Mouse (Mus musculus) heart, embryonic 12.5 days (tissue): ENCODE measurements around the gene Gpt2. TPM values are rescaled to one million over a fixed set of nuclear protein-coding genes. Genes with fewer than 3 reads are reported as not detected.

Experiments used
- ATAC-seq: fragments of 200-750 bp; cut with Nextera tagmentation; 2 replicates; pipeline ENCODE4 v1.8.0; 2017; ENCODE audit warnings: moderate TSS enrichment, moderate library complexity; ENCODE audit not compliant: insufficient number of reproducible peaks, low FRiP score
- H3K27ac ChIP-seq: fragments of 300-500 bp; sonication (generic); 2 replicates; pipeline ENCODE4 v1.5.1; 2016; ENCODE audit warnings: mild to moderate bottlenecking, moderate library complexity; ENCODE audit not compliant: poor library complexity, severe bottlenecking
- H3K27me3 ChIP-seq: fragments of 300-500 bp; sonication (generic); replicated peaks from 2 replicates; pipeline ENCODE4 v1.6.1; 2016; ENCODE audit warnings: mild to moderate bottlenecking, moderate library complexity
- H3K36me3 ChIP-seq: fragments of 300-500 bp; sonication (generic); 2 replicates; pipeline ENCODE4 v1.6.1; 2016; ENCODE audit warnings: mild to moderate bottlenecking, moderate library complexity
- H3K4me1 ChIP-seq: fragments of 300-500 bp; sonication (generic); replicated peaks from 2 replicates; pipeline ENCODE4 v1.6.1; 2016; ENCODE audit warnings: mild to moderate bottlenecking
- H3K4me2 ChIP-seq: fragments of 300-500 bp; sonication (generic); 2 replicates; pipeline ENCODE4 v1.6.1; 2016; ENCODE audit warnings: mild to moderate bottlenecking, moderate library complexity
- H3K4me3 ChIP-seq: fragments of 300-500 bp; sonication (generic); 2 replicates; pipeline ENCODE4 v1.5.1; 2016; ENCODE audit warnings: mild to moderate bottlenecking
- H3K9ac ChIP-seq: fragments of 300-500 bp; sonication (generic); 2 replicates; pipeline ENCODE4 v1.6.1; 2016; ENCODE audit warnings: mild to moderate bottlenecking, moderate library complexity
- H3K9me3 ChIP-seq: fragments of 300-500 bp; sonication (generic); replicated peaks from 2 replicates; pipeline ENCODE4 v1.6.1; 2016; ENCODE audit warnings: mild to moderate bottlenecking, moderate library complexity
- WGBS: fragments of 180-500 bp; shearing (Covaris S2); methylation state at CpG from one replicate; pipeline ENCODE4 v1.1.7; 2016; 5-methylcytosine and 5-hydroxymethylcytosine counted together
- polyA plus RNA-seq: library from polyadenylated mRNA; unstranded; fragments of >200 nt; fragmentation: Nextera tagmentation; extraction: Ambion mirVana; gene quantifications from 2 replicates; pipeline ENCODE4 v1.2.1, GENCODE M21; 2016

Gene Gpt2
- polyA plus RNA-seq, 1 experiment from 2014 or later = 10.3 TPM

- Histone ChIP-seq H3K4me3 (no peak overlapping the region), H3K27me3 (no peaks in the 10 kb centered on the region), H3K9ac (no peak overlapping the region), H3K4me2 (no peak overlapping the region), H3K36me3 (no peaks in the 10 kb centered on the region), H3K9me3 (no peaks in the 10 kb centered on the region), H3K4me1 (no peaks in the 10 kb centered on the region), H3K27ac (no peak overlapping the region)
- WGBS = 82% methylated on average over 1 of the region's 1 CpGs
- no peak for ATAC-seq
These were observed 29.9 kb upstream of the Gpt2 start for GRCm38 (mm10) chr8:85462441-85462840.

GRCm38 (mm10) chr8:85464316-85464715, 28.1 kb upstream of the Gpt2 start:
- Histone ChIP-seq H3K9me3 (no peaks in the 10 kb centered on the region), H3K4me3 (no peak overlapping the region), H3K27me3 (no peaks in the 10 kb centered on the region), H3K4me2 (no peak overlapping the region), H3K9ac (no peak overlapping the region), H3K4me1 (no peaks in the 10 kb centered on the region), H3K36me3 (no peaks in the 10 kb centered on the region), H3K27ac (no peak overlapping the region)
- ATAC-seq = no peak

- no peaks in the 10 kb centered on the region for H3K27me3 ChIP-seq
- no peak overlapping the region for H3K4me2 ChIP-seq
- no peak overlapping the region for H3K9ac ChIP-seq
- no peak overlapping the region for H3K4me3 ChIP-seq
- ATAC-seq = no peak
- no peaks in the 10 kb centered on the region for H3K4me1 ChIP-seq
- no peaks in the 10 kb centered on the region for H3K36me3 ChIP-seq
- H3K27ac ChIP-seq = no peak overlapping the region
- no peaks in the 10 kb centered on the region for H3K9me3 ChIP-seq
- 81% methylated on average over 4 of the region's 4 CpGs for WGBS
These were observed 26.3 kb upstream of the Gpt2 start for GRCm38 (mm10) chr8:85466056-85466455.

GRCm38 (mm10) chr8:85470753-85471152, 21.6 kb upstream of the Gpt2 start:
- H3K4me1 ChIP-seq = no peaks in the 10 kb centered on the region
- H3K36me3 ChIP-seq = no peaks in the 10 kb centered on the region
- no peak overlapping the region for H3K27ac ChIP-seq
- peaks cover 6% of the 10 kb centered on the region; the same call in 1 of the 2 replicates for H3K9me3 ChIP-seq
- 70% methylated on average over 8 of the region's 8 CpGs for WGBS
- H3K27me3 ChIP-seq = no peaks in the 10 kb centered on the region
- H3K4me2 ChIP-seq = no peak overlapping the region
- H3K9ac ChIP-seq = no peak overlapping the region
- no peak overlapping the region for H3K4me3 ChIP-seq
- no peak for ATAC-seq

- no peak for ATAC-seq
- H3K27ac ChIP-seq = no peak overlapping the region
These were observed 19.6 kb upstream of the Gpt2 start for GRCm38 (mm10) chr8:85472800-85473199.

GRCm38 (mm10) chr8:85473246-85473645, 19.1 kb upstream of the Gpt2 start:
- WGBS = 74% methylated on average over 4 of the region's 4 CpGs
- Histone ChIP-seq H3K27ac (no peak overlapping the region), H3K4me3 (no peak overlapping the region), H3K4me1 (no peaks in the 10 kb centered on the region), H3K9me3 (peaks cover 6% of the 10 kb centered on the region; the same call in 1 of the 2 replicates), H3K9ac (no peak overlapping the region), H3K4me2 (no peak overlapping the region), H3K36me3 (no peaks in the 10 kb centered on the region), H3K27me3 (no peaks in the 10 kb centered on the region)
- no peak for ATAC-seq

More at GRCm38 (mm10) chr8:85472800-85473199, 19.6 kb upstream of the Gpt2 start:
- Histone ChIP-seq H3K9me3 (peaks cover 6% of the 10 kb centered on the region; the same call in 1 of the 2 replicates), H3K4me2 (no peak overlapping the region), H3K9ac (no peak overlapping the region), H3K4me1 (no peaks in the 10 kb centered on the region), H3K27me3 (no peaks in the 10 kb centered on the region), H3K4me3 (no peak overlapping the region), H3K36me3 (no peaks in the 10 kb centered on the region)
- 65% methylated on average over 6 of the region's 6 CpGs for WGBS

GRCm38 (mm10) chr8:85474924-85475323, 17.5 kb upstream of the Gpt2 start:
- no peak overlapping the region for H3K4me3 ChIP-seq
- WGBS = 80% methylated on average over 3 of the region's 3 CpGs
- ATAC-seq = no peak

GRCm38 (mm10) chr8:85476970-85477545, 15.3 kb upstream of the Gpt2 start:
- no peak for ATAC-seq
- H3K27me3 ChIP-seq = no peaks in the 10 kb centered on the region
- H3K27ac ChIP-seq = no peak overlapping the region
- no peak overlapping the region for H3K9ac ChIP-seq
- H3K4me2 ChIP-seq = no peak overlapping the region
- H3K9me3 ChIP-seq = peaks cover 6% of the 10 kb centered on the region; the same call in 1 of the 2 replicates
- 41% methylated on average over 4 of the region's 4 CpGs for WGBS
- H3K36me3 ChIP-seq = no peaks in the 10 kb centered on the region
- no peak overlapping the region for H3K4me3 ChIP-seq
- 0 out of 2 replicates have a peak, but pooled peaks cover 5% of the 10 kb centered on the region for H3K4me1 ChIP-seq

More at GRCm38 (mm10) chr8:85474924-85475323, 17.5 kb upstream of the Gpt2 start:
- H3K4me1 ChIP-seq = no peaks in the 10 kb centered on the region
- H3K9ac ChIP-seq = no peak overlapping the region
- no peaks in the 10 kb centered on the region for H3K36me3 ChIP-seq
- no peaks in the 10 kb centered on the region for H3K27me3 ChIP-seq
- H3K4me2 ChIP-seq = no peak overlapping the region
- H3K27ac ChIP-seq = no peak overlapping the region
- H3K9me3 ChIP-seq = peaks cover 6% of the 10 kb centered on the region; the same call in 1 of the 2 replicates

- Histone ChIP-seq H3K27me3 (no peaks in the 10 kb centered on the region), H3K9ac (no peak overlapping the region), H3K36me3 (no peaks in the 10 kb centered on the region), H3K27ac (no peak overlapping the region), H3K4me1 (0 out of 2 replicates have a peak, but pooled peaks cover 5% of the 10 kb centered on the region), H3K4me3 (no peak overlapping the region), H3K4me2 (no peak overlapping the region), H3K9me3 (peaks cover 6% of the 10 kb centered on the region; the same call in 1 of the 2 replicates)
- WGBS = 81% methylated on average over 2 of the region's 2 CpGs
- ATAC-seq = no peak
These were observed 14.0 kb upstream of the Gpt2 start for GRCm38 (mm10) chr8:85478397-85478796.

GRCm38 (mm10) chr8:85479710-85480109, 12.7 kb upstream of the Gpt2 start:
- Histone ChIP-seq H3K4me3 (no peak overlapping the region), H3K9me3 (0 out of 2 replicates have a peak, but pooled peaks cover 3% of the 10 kb centered on the region), H3K4me1 (0 out of 2 replicates have a peak, but pooled peaks cover 5% of the 10 kb centered on the region), H3K36me3 (no peaks in the 10 kb centered on the region), H3K27me3 (no peaks in the 10 kb centered on the region), H3K27ac (no peak overlapping the region), H3K4me2 (no peak overlapping the region), H3K9ac (no peak overlapping the region)
- no peak for ATAC-seq
- WGBS = 78% methylated on average over 2 of the region's 2 CpGs

- H3K27me3 ChIP-seq = no peaks in the 10 kb centered on the region
- no peak overlapping the region for H3K9ac ChIP-seq
- no peak overlapping the region for H3K27ac ChIP-seq
- WGBS = 33% methylated on average over 10 of the region's 10 CpGs
- H3K36me3 ChIP-seq = no peaks in the 10 kb centered on the region
- H3K4me2 ChIP-seq = peak overlapping the region; percentile 48
- ATAC-seq = no peak
- no peak overlapping the region for H3K4me3 ChIP-seq
- H3K9me3 ChIP-seq = no peaks in the 10 kb centered on the region
- 0 out of 2 replicates have a peak, but pooled peaks cover 5% of the 10 kb centered on the region for H3K4me1 ChIP-seq
These were observed 10.5 kb upstream of the Gpt2 start for GRCm38 (mm10) chr8:85481900-85482299.

GRCm38 (mm10) chr8:85482427-85482826, 9.9 kb upstream of the Gpt2 start:
- H3K27ac ChIP-seq = no peak overlapping the region
- no peak overlapping the region for H3K4me3 ChIP-seq
- H3K9ac ChIP-seq = no peak overlapping the region
- ATAC-seq = no peak
- 0 out of 2 replicates have a peak, but pooled peaks cover 5% of the 10 kb centered on the region for H3K4me1 ChIP-seq
- no peaks in the 10 kb centered on the region for H3K36me3 ChIP-seq
- H3K27me3 ChIP-seq = no peaks in the 10 kb centered on the region
- H3K9me3 ChIP-seq = no peaks in the 10 kb centered on the region
- peak overlapping the region; percentile 48 for H3K4me2 ChIP-seq
- WGBS = 63% methylated on average over 6 of the region's 6 CpGs
